Mouse (Mus musculus) erythroblast, embryonic 14.5 days (primary cell): ENCODE results near the gene Cdk1. TPM values are rescaled to one million over a fixed set of nuclear protein-coding genes. Genes with fewer than 3 reads are reported as not detected.
"Not testable (repeated sequence)": the region's sequence is repeated elsewhere in the genome, so short reads cannot be mapped to it uniquely, and the experiment has no call there.

Experiments used
- H3K27me3 ChIP-seq: 2 replicates; pipeline ENCODE4 v1.6.1; 2012; ENCODE audit warnings: inconsistent platforms; ENCODE audit not compliant: control insufficient read depth
- H3K36me3 ChIP-seq: 2 replicates; pipeline ENCODE4 v1.6.1; 2012; ENCODE audit warnings: mild to moderate bottlenecking, inconsistent platforms; ENCODE audit not compliant: control insufficient read depth
- H3K4me1 ChIP-seq: 2 replicates; pipeline ENCODE4 v1.6.1; 2012; ENCODE audit warnings: inconsistent platforms; ENCODE audit not compliant: control insufficient read depth
- H3K4me3 ChIP-seq: replicated peaks from 2 replicates; pipeline ENCODE3; 2012; ENCODE audit warnings: moderate library complexity, mild to moderate bottlenecking, inconsistent platforms
- H3K9me3 ChIP-seq: 2 replicates; pipeline ENCODE4 v1.6.1; 2012; ENCODE audit warnings: low read length, inconsistent platforms, mixed read lengths; ENCODE audit not compliant: control insufficient read depth
- GATA1 ChIP-seq: IDR thresholded peaks from 2 replicates; pipeline ENCODE4 v1.6.1; 2012; ENCODE audit warnings: low read length, inconsistent platforms, mixed read lengths
- TAL1 ChIP-seq: IDR thresholded peaks from 3 replicates; pipeline ENCODE4 v1.6.1; 2012; ENCODE audit warnings: low read length, inconsistent platforms, mixed read lengths
- polyA plus RNA-seq: library from polyadenylated mRNA; stranded (reverse); fragments of >175 nt; gene quantifications from 2 replicates; pipeline ENCODE4 v1.2.3, GENCODE M21; 2012

Cdk1 gene
- polyA plus RNA-seq, 1 experiment = 7.7 TPM

- TF ChIP-seq GATA1 = no peak
- no peak for TF ChIP-seq TAL1
- Histone ChIP-seq H3K27me3 (no peaks in the 10 kb centered on the region), H3K4me3 (no peak overlapping the region), H3K4me1 (no peaks in the 10 kb centered on the region), H3K9me3 (no peaks in the 10 kb centered on the region), H3K36me3 (no peaks in the 10 kb centered on the region)
Measured at GRCm38 (mm10) chr10:69383186-69383585, 30.4 kb upstream of the Cdk1 start.

GRCm38 (mm10) chr10:69375154-69375553, 22.4 kb upstream of the Cdk1 start:
- Histone ChIP-seq H3K9me3 (peaks cover 4% of the 10 kb centered on the region; the same call in 1 of the 2 replicates), H3K27me3 (no peaks in the 10 kb centered on the region), H3K4me1 (no peaks in the 10 kb centered on the region), H3K4me3 (no peak overlapping the region), H3K36me3 (no peaks in the 10 kb centered on the region)
- no peak for TF ChIP-seq GATA1
- TF ChIP-seq TAL1 = no peak

- TF ChIP-seq TAL1 (no peak), GATA1 (no peak)
- H3K4me1 ChIP-seq = no peaks in the 10 kb centered on the region
- H3K4me3 ChIP-seq = no peak overlapping the region
- peaks cover 4% of the 10 kb centered on the region; the same call in 1 of the 2 replicates for H3K9me3 ChIP-seq
- no peaks in the 10 kb centered on the region for H3K36me3 ChIP-seq
- H3K27me3 ChIP-seq = no peaks in the 10 kb centered on the region
Measured at GRCm38 (mm10) chr10:69373796-69374550, 21.2 kb upstream of the Cdk1 start.

GRCm38 (mm10) chr10:69372061-69372460, 19.3 kb upstream of the Cdk1 start:
- no peaks in the 10 kb centered on the region; the same call in 1 of the 2 replicates for H3K9me3 ChIP-seq
- TF ChIP-seq TAL1 (no peak), GATA1 (no peak)
- no peaks in the 10 kb centered on the region for H3K36me3 ChIP-seq
- no peaks in the 10 kb centered on the region for H3K4me1 ChIP-seq
- no peaks in the 10 kb centered on the region for H3K27me3 ChIP-seq
- H3K4me3 ChIP-seq = no peak overlapping the region

- TF ChIP-seq TAL1 (no peak), GATA1 (no peak)
- Histone ChIP-seq H3K9me3 (no peaks in the 10 kb centered on the region; the same call in 1 of the 2 replicates), H3K27me3 (no peaks in the 10 kb centered on the region), H3K4me3 (no peak overlapping the region), H3K4me1 (no peaks in the 10 kb centered on the region), H3K36me3 (no peaks in the 10 kb centered on the region)
Measured at GRCm38 (mm10) chr10:69371441-69371840, 18.7 kb upstream of the Cdk1 start.

- Histone ChIP-seq H3K4me3 (no peak overlapping the region), H3K9me3 (no peaks in the 10 kb centered on the region), H3K27me3 (no peaks in the 10 kb centered on the region), H3K4me1 (no peaks in the 10 kb centered on the region), H3K36me3 (no peaks in the 10 kb centered on the region)
- no peak for TF ChIP-seq TAL1
- no peak for TF ChIP-seq GATA1
Measured at GRCm38 (mm10) chr10:69369321-69369720, 16.6 kb upstream of the Cdk1 start.

GRCm38 (mm10) chr10:69366877-69367387, 14.2 kb upstream of the Cdk1 start:
- H3K27me3 ChIP-seq = no peaks in the 10 kb centered on the region
- no peaks in the 10 kb centered on the region for H3K36me3 ChIP-seq
- no peak for TF ChIP-seq GATA1
- no peak for TF ChIP-seq TAL1
- H3K4me1 ChIP-seq = no peaks in the 10 kb centered on the region
- peaks cover 5% of the 10 kb centered on the region; the same call in 1 of the 2 replicates for H3K9me3 ChIP-seq
- no peak overlapping the region for H3K4me3 ChIP-seq

GRCm38 (mm10) chr10:69366208-69366607, 13.5 kb upstream of the Cdk1 start:
- TF ChIP-seq GATA1 (no peak), TAL1 (no peak)
- Histone ChIP-seq H3K9me3 (peaks cover 7% of the 10 kb centered on the region; the same call in 1 of the 2 replicates), H3K4me3 (no peak overlapping the region), H3K4me1 (no peaks in the 10 kb centered on the region), H3K36me3 (no peaks in the 10 kb centered on the region), H3K27me3 (no peaks in the 10 kb centered on the region)

- no peaks in the 10 kb centered on the region for H3K4me1 ChIP-seq
- no peak overlapping the region for H3K4me3 ChIP-seq
- peaks cover 13% of the 10 kb centered on the region; the same call in 1 of the 2 replicates for H3K9me3 ChIP-seq
- H3K36me3 ChIP-seq = no peaks in the 10 kb centered on the region
- no peak for TF ChIP-seq TAL1
- no peak for TF ChIP-seq GATA1
- H3K27me3 ChIP-seq = no peaks in the 10 kb centered on the region
Measured at GRCm38 (mm10) chr10:69359666-69360065, 6.9 kb upstream of the Cdk1 start.

- H3K27me3 ChIP-seq, H3K9me3 ChIP-seq: not testable (repeated sequence)
- Histone ChIP-seq H3K4me1 (peaks cover 38% of the 10 kb centered on the region), H3K36me3 (peaks cover 45% of the 10 kb centered on the region), H3K4me3 (peak overlapping the region; percentile 99)
Measured at GRCm38 (mm10) chr10:69353086-69353479, 345 bp upstream of the Cdk1 start.
